Mouse (Mus musculus): ENCODE measurements around the gene Maz. TPM values are rescaled to one million over a fixed set of nuclear protein-coding genes. Genes with fewer than 3 reads are reported as not detected.
A peak's percentile ranks its signal among the peaks of the same experiment; 100 is the strongest.

Gene Maz
- polyA plus RNA-seq, 1 experiment from 2014 or later: 68.8 TPM

GRCm38 (mm10) chr7:127019306-127019960, 7.4 kb downstream of the Maz start:
- 76% methylated on average over 14 of the region's 14 CpGs for WGBS
- H3K4me3 ChIP-seq: peak overlapping the region; percentile 86
- DNase-seq (ENCODE audit: low spot score): no peak
- peaks cover 97% of the 10 kb centered on the region for H3K4me1 ChIP-seq
- H3K27me3 ChIP-seq (replicated peaks; ENCODE audit: low read depth, poor library complexity, severe bottlenecking): no peaks in the 10 kb centered on the region
- no peaks in the 10 kb centered on the region for H3K9me3 ChIP-seq
- H3K36me3 ChIP-seq (replicated peaks): peaks cover 52% of the 10 kb centered on the region
- H3K27ac ChIP-seq (replicated peaks): peak overlapping the region; percentile 86

- Histone ChIP-seq H3K4me1 (peaks cover 95% of the 10 kb centered on the region), H3K36me3 (replicated peaks) (peaks cover 52% of the 10 kb centered on the region), H3K27me3 (replicated peaks; ENCODE audit: low read depth, poor library complexity, severe bottlenecking) (no peaks in the 10 kb centered on the region), H3K4me3 (peak overlapping the region; percentile 86), H3K27ac (replicated peaks) (peak overlapping the region; percentile 97), H3K9me3 (no peaks in the 10 kb centered on the region)
- WGBS: 70% methylated on average over 15 of the region's 15 CpGs
- no peak for DNase-seq (ENCODE audit: low spot score)
These were observed 8.2 kb downstream of the Maz start for GRCm38 (mm10) chr7:127018416-127019305.

DNA sequence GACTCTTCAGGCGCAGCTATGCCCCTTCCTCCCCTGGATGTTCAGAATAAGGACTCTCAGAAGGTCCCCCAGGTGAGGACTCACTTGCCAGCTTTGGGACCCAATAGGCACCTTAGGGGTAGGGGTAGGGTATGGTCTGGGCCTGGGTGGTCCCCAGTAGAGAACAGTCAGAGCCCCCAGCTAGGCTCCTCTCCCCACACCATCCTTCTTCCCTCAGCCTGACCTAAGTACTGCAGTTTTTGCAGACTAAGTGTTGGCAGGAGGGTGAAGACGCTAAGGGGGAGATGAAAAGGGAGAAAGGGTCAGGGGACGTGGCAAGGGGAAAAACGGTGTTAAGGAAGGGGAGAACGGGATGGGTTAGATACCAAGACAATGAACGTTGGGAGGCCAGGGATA, 8.9 kb downstream of the Maz start:
- H3K9me3 ChIP-seq: no peaks in the 10 kb centered on the region
- WGBS: 56% methylated on average over 6 of the region's 6 CpGs
- no peaks in the 10 kb centered on the region for H3K27me3 ChIP-seq (replicated peaks; ENCODE audit: low read depth, poor library complexity, severe bottlenecking)
- H3K27ac ChIP-seq (replicated peaks): peak overlapping the region; percentile 97
- DNase-seq (ENCODE audit: low spot score): no peak
- H3K4me3 ChIP-seq: peak overlapping the region; percentile 35; the same call in 1 of the 2 replicates
- H3K36me3 ChIP-seq (replicated peaks): peaks cover 52% of the 10 kb centered on the region
- H3K4me1 ChIP-seq: peaks cover 88% of the 10 kb centered on the region

- Histone ChIP-seq H3K4me1 (peaks cover 81% of the 10 kb centered on the region), H3K27ac (replicated peaks) (peak within 1 kb of the TSS; percentile 97), H3K27me3 (replicated peaks; ENCODE audit: low read depth, poor library complexity, severe bottlenecking) (no peaks in the 10 kb centered on the region), H3K9me3 (no peaks in the 10 kb centered on the region), H3K4me3 (peak within 1 kb of the TSS; percentile 89), H3K36me3 (replicated peaks) (peaks cover 52% of the 10 kb centered on the region)
- WGBS: 5% methylated on average over 39 of the region's 39 CpGs
- peak; percentile 98 for DNase-seq (ENCODE audit: low spot score)
These were observed 9.6 kb downstream of the Maz start, which contains the start of gene Pagr1a for GRCm38 (mm10) chr7:127016971-127017949. Pagr1a (minus strand) TSS chr7:127017352.

DNA sequence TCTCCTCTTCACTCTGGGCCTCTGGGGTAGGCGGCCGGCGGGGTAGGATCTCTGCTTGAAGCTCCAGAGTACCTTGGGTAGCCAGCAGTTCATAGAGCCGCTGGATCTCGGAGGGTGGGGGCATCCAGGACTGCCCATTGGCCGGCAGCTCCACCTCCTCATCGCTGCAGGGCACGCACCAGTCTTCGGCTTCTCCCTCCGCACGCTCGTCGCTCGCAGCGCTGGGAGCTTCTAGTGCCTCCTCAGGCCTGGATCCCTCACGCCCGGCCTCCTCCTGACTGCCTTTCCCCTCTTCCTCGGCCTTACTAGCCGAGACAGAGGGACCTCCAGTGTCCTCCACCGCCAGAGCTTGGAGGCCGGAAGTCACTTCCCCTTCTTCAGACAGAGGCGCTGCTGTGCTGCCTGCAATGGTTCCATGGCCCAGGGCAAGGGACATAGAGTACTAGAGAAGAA, 10.3 kb downstream of the Maz start:
- Histone ChIP-seq H3K4me3 (peak overlapping the region; percentile 89), H3K36me3 (replicated peaks) (peaks cover 51% of the 10 kb centered on the region), H3K4me1 (peaks cover 77% of the 10 kb centered on the region), H3K27ac (replicated peaks) (peak overlapping the region; percentile 97), H3K27me3 (replicated peaks; ENCODE audit: low read depth, poor library complexity, severe bottlenecking) (no peaks in the 10 kb centered on the region), H3K9me3 (no peaks in the 10 kb centered on the region)
- DNase-seq (ENCODE audit: low spot score): no peak
- under 1% methylated on average over 22 of the region's 22 CpGs for WGBS

- no peaks in the 10 kb centered on the region for H3K27me3 ChIP-seq (replicated peaks; ENCODE audit: low read depth, poor library complexity, severe bottlenecking)
- H3K4me1 ChIP-seq: peaks cover 76% of the 10 kb centered on the region
These were observed 10.6 kb downstream of the Maz start, which contains the start of gene Pagr1b for GRCm38 (mm10) chr7:127016481-127016485. Pagr1b (minus strand) TSS chr7:127016484.

GRCm38 (mm10) chr7:127016081-127016480, 10.8 kb downstream of the Maz start:
- Histone ChIP-seq H3K27me3 (replicated peaks; ENCODE audit: low read depth, poor library complexity, severe bottlenecking) (no peaks in the 10 kb centered on the region), H3K27ac (replicated peaks) (peak overlapping the region; percentile 97), H3K4me3 (peak overlapping the region; percentile 89), H3K36me3 (replicated peaks) (peaks cover 53% of the 10 kb centered on the region), H3K9me3 (no peaks in the 10 kb centered on the region), H3K4me1 (peaks cover 74% of the 10 kb centered on the region)
- WGBS: under 1% methylated on average over 10 of the region's 10 CpGs
- peak; percentile 67 for DNase-seq (ENCODE audit: low spot score)

More at GRCm38 (mm10) chr7:127016481-127016485, 10.6 kb downstream of the Maz start, which contains the start of gene Pagr1b:
- Histone ChIP-seq H3K27ac (replicated peaks) (peak within 1 kb of the TSS; percentile 97), H3K9me3 (no peaks in the 10 kb centered on the region), H3K4me3 (peak within 1 kb of the TSS; percentile 89), H3K36me3 (replicated peaks) (peaks cover 52% of the 10 kb centered on the region)
- no peak for DNase-seq (ENCODE audit: low spot score)

- peaks cover 57% of the 10 kb centered on the region for H3K36me3 ChIP-seq (replicated peaks)
- WGBS: 93% methylated on average over 12 of the region's 12 CpGs
- no peaks in the 10 kb centered on the region for H3K9me3 ChIP-seq
- H3K4me3 ChIP-seq: peak overlapping the region; percentile 89
- peak overlapping the region; percentile 97 for H3K27ac ChIP-seq (replicated peaks)
- H3K27me3 ChIP-seq (replicated peaks; ENCODE audit: low read depth, poor library complexity, severe bottlenecking): no peaks in the 10 kb centered on the region
- peaks cover 63% of the 10 kb centered on the region for H3K4me1 ChIP-seq
- no peak for DNase-seq (ENCODE audit: low spot score)
These were observed 11.8 kb downstream of the Maz start for GRCm38 (mm10) chr7:127014993-127015392.

GRCm38 (mm10) chr7:127014320-127014719, 12.5 kb downstream of the Maz start, which contains the start of gene Mvp:
Mvp (minus strand) TSS chr7:127014621.
- peak within 1 kb of the TSS; percentile 97 for H3K27ac ChIP-seq (replicated peaks)
- H3K4me3 ChIP-seq: peak within 1 kb of the TSS; percentile 89
- no peaks in the 10 kb centered on the region for H3K27me3 ChIP-seq (replicated peaks; ENCODE audit: low read depth, poor library complexity, severe bottlenecking)
- H3K4me1 ChIP-seq: peaks cover 56% of the 10 kb centered on the region
- DNase-seq (ENCODE audit: low spot score): peak; percentile 61
- H3K36me3 ChIP-seq (replicated peaks): peaks cover 51% of the 10 kb centered on the region
- H3K9me3 ChIP-seq: no peaks in the 10 kb centered on the region
- WGBS: 53% methylated on average over 11 of the region's 11 CpGs

- Histone ChIP-seq H3K4me1 (peaks cover 47% of the 10 kb centered on the region), H3K27ac (replicated peaks) (no peak overlapping the region), H3K9me3 (no peaks in the 10 kb centered on the region), H3K36me3 (replicated peaks) (peaks cover 51% of the 10 kb centered on the region), H3K4me3 (0 out of 2 replicates have a peak overlapping the region, but pooled peaks have one; percentile 89), H3K27me3 (replicated peaks; ENCODE audit: low read depth, poor library complexity, severe bottlenecking) (no peaks in the 10 kb centered on the region)
- WGBS: 96% methylated on average over 6 of the region's 6 CpGs
- DNase-seq (ENCODE audit: low spot score): no peak
These were observed 13.5 kb downstream of the Maz start for GRCm38 (mm10) chr7:127013385-127013784.

- 95% methylated on average over 10 of the region's 10 CpGs for WGBS
These were observed 14.0 kb downstream of the Maz start for GRCm38 (mm10) chr7:127012845-127013244.

DNA sequence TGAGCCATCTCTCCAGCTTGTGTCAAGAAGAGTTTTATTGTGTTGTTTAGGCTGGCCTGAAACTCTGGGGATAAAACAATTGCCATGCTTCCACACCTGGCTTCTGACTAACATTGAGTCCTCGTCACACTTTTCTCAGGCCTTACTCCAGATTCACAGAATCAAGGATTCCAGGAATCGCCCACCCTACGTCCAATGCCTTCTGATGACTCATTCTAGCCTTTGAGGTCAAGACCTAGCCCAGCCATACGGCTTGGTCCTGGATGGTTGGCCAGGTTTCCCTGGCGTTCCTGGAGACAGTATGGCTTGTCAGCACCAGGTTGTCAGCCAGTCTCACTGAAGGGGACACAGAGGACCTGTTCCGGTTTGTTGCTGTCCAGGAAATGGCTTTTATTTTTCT, 14.5 kb downstream of the Maz start:
- WGBS: 90% methylated on average over 6 of the region's 6 CpGs
- Histone ChIP-seq H3K4me1 (peaks cover 36% of the 10 kb centered on the region), H3K4me3 (no peak overlapping the region), H3K27me3 (replicated peaks; ENCODE audit: low read depth, poor library complexity, severe bottlenecking) (no peaks in the 10 kb centered on the region), H3K36me3 (replicated peaks) (peaks cover 51% of the 10 kb centered on the region), H3K9me3 (no peaks in the 10 kb centered on the region), H3K27ac (replicated peaks) (no peak overlapping the region)
- DNase-seq (ENCODE audit: low spot score): no peak

More at GRCm38 (mm10) chr7:127012845-127013244, 14.0 kb downstream of the Maz start:
- no peak for DNase-seq (ENCODE audit: low spot score)
- peaks cover 41% of the 10 kb centered on the region for H3K4me1 ChIP-seq
- H3K27me3 ChIP-seq (replicated peaks; ENCODE audit: low read depth, poor library complexity, severe bottlenecking): no peaks in the 10 kb centered on the region
- H3K4me3 ChIP-seq: 0 out of 2 replicates have a peak overlapping the region, but pooled peaks have one; percentile 6
- H3K9me3 ChIP-seq: no peaks in the 10 kb centered on the region
- H3K36me3 ChIP-seq (replicated peaks): peaks cover 51% of the 10 kb centered on the region
- no peak overlapping the region for H3K27ac ChIP-seq (replicated peaks)
